Mouse (Mus musculus) limb, embryonic 13.5 days (tissue): ENCODE measurements around the gene Rere. TPM values are rescaled to one million over a fixed set of nuclear protein-coding genes. Genes with fewer than 3 reads are reported as not detected.

Experiments
- ATAC-seq: fragments of 200-750 bp; cut with Nextera tagmentation; 2 replicates; pipeline ENCODE4 v1.8.0; 2017; ENCODE audit warnings: low read depth, moderate number of reproducible peaks, moderate TSS enrichment; ENCODE audit not compliant: low FRiP score
- H3K27ac ChIP-seq: fragments of 300-500 bp; sonication (generic); 2 replicates; pipeline ENCODE4 v1.5.1; 2015; ENCODE audit warnings: inconsistent platforms, mild to moderate bottlenecking, moderate library complexity
- H3K27me3 ChIP-seq: fragments of 300-500 bp; sonication (generic); 2 replicates; pipeline ENCODE4 v1.6.1; 2015; ENCODE audit warnings: mild to moderate bottlenecking, inconsistent platforms
- H3K36me3 ChIP-seq: fragments of 300-500 bp; sonication (generic); 2 replicates; pipeline ENCODE4 v1.6.1; 2015; ENCODE audit warnings: inconsistent platforms, mild to moderate bottlenecking, moderate library complexity
- H3K4me1 ChIP-seq: fragments of 300-500 bp; sonication (generic); 2 replicates; pipeline ENCODE4 v1.6.1; 2015; ENCODE audit warnings: inconsistent platforms
- H3K4me2 ChIP-seq: fragments of 300-500 bp; sonication (generic); replicated peaks from 2 replicates; pipeline ENCODE4 v1.6.1; 2015; ENCODE audit warnings: inconsistent platforms, mild to moderate bottlenecking, moderate library complexity
- H3K4me3 ChIP-seq: fragments of 300-500 bp; sonication (generic); 2 replicates; pipeline ENCODE4 v1.5.1; 2015; ENCODE audit warnings: moderate library complexity, mild to moderate bottlenecking, inconsistent platforms
- H3K9ac ChIP-seq: fragments of 300-500 bp; sonication (generic); 2 replicates; pipeline ENCODE4 v1.6.1; 2015; ENCODE audit warnings: mild to moderate bottlenecking, inconsistent platforms
- H3K9me3 ChIP-seq: fragments of 300-500 bp; sonication (generic); 2 replicates; pipeline ENCODE4 v1.6.1; 2016; ENCODE audit warnings: inconsistent platforms
- WGBS: fragments of 180-500 bp; shearing (Covaris S2); methylation state at CpG from one replicate; pipeline ENCODE4 v1.1.7; 2015; 5-methylcytosine and 5-hydroxymethylcytosine counted together
- polyA plus RNA-seq: library from polyadenylated mRNA; unstranded; fragments of >200 nt; fragmentation: Nextera tagmentation; extraction: Ambion mirVana; gene quantifications from 2 replicates; pipeline ENCODE4 v1.2.1, GENCODE M21; 2015

Rere gene
- polyA plus RNA-seq, 1 experiment from 2014 or later = 24.2 TPM

GRCm38 (mm10) chr4:150426880-150427476 lies 145.5 kb downstream of the Rere start:
- no peak overlapping the region for H3K27ac ChIP-seq
- peaks cover 16% of the 10 kb centered on the region for H3K36me3 ChIP-seq
- 65% methylated on average over 5 of the region's 5 CpGs for WGBS

GRCm38 (mm10) chr4:150428762-150429161 lies 147.3 kb downstream of the Rere start:
- peaks cover 20% of the 10 kb centered on the region for H3K36me3 ChIP-seq
- H3K27ac ChIP-seq = no peak overlapping the region
- H3K4me3 ChIP-seq = no peak overlapping the region
- H3K27me3 ChIP-seq = no peaks in the 10 kb centered on the region
- WGBS = 90% methylated on average over 4 of the region's 4 CpGs
- no peak for ATAC-seq
- H3K9me3 ChIP-seq = no peaks in the 10 kb centered on the region
- peaks cover 25% of the 10 kb centered on the region for H3K4me1 ChIP-seq
- H3K9ac ChIP-seq = no peak overlapping the region
- no peak overlapping the region for H3K4me2 ChIP-seq

More at GRCm38 (mm10) chr4:150426880-150427476, 145.5 kb downstream of the Rere start:
- no peak overlapping the region for H3K4me2 ChIP-seq
- ATAC-seq = no peak
- H3K9ac ChIP-seq = no peak overlapping the region
- H3K4me1 ChIP-seq = peaks cover 23% of the 10 kb centered on the region
- H3K27me3 ChIP-seq = no peaks in the 10 kb centered on the region
- H3K9me3 ChIP-seq = no peaks in the 10 kb centered on the region
- no peak overlapping the region for H3K4me3 ChIP-seq

GRCm38 (mm10) chr4:150433827-150434574 lies 152.6 kb downstream of the Rere start:
- peak; percentile 28; the same call in 1 of the 2 replicates for ATAC-seq
- Histone ChIP-seq H3K4me2 (no peak overlapping the region), H3K4me3 (no peak overlapping the region), H3K27ac (no peak overlapping the region), H3K9ac (no peak overlapping the region), H3K4me1 (peaks cover 14% of the 10 kb centered on the region), H3K9me3 (no peaks in the 10 kb centered on the region), H3K27me3 (no peaks in the 10 kb centered on the region), H3K36me3 (peaks cover 21% of the 10 kb centered on the region)
- WGBS = 88% methylated on average over 5 of the region's 5 CpGs

- peaks cover 24% of the 10 kb centered on the region for H3K4me1 ChIP-seq
- peaks cover 24% of the 10 kb centered on the region for H3K36me3 ChIP-seq
- 89% methylated on average over 5 of the region's 5 CpGs for WGBS
- H3K9ac ChIP-seq = no peak overlapping the region
- H3K9me3 ChIP-seq = no peaks in the 10 kb centered on the region
- H3K27me3 ChIP-seq = no peaks in the 10 kb centered on the region
- H3K4me2 ChIP-seq = no peak overlapping the region
- no peak overlapping the region for H3K27ac ChIP-seq
- no peak for ATAC-seq
- H3K4me3 ChIP-seq = no peak overlapping the region
Observed at GRCm38 (mm10) chr4:150435590-150435989, 154.1 kb downstream of the Rere start.

- WGBS = 76% methylated on average over 6 of the region's 6 CpGs
- Histone ChIP-seq H3K36me3 (peaks cover 19% of the 10 kb centered on the region), H3K27ac (no peak overlapping the region), H3K4me3 (no peak overlapping the region), H3K9ac (no peak overlapping the region), H3K4me2 (no peak overlapping the region), H3K9me3 (no peaks in the 10 kb centered on the region), H3K4me1 (peaks cover 21% of the 10 kb centered on the region), H3K27me3 (no peaks in the 10 kb centered on the region)
- ATAC-seq = no peak
Observed at GRCm38 (mm10) chr4:150438621-150439020, 157.2 kb downstream of the Rere start.

- H3K4me1 ChIP-seq = peaks cover 38% of the 10 kb centered on the region
- H3K27me3 ChIP-seq = no peaks in the 10 kb centered on the region
- peaks cover 15% of the 10 kb centered on the region for H3K36me3 ChIP-seq
- H3K9me3 ChIP-seq = no peaks in the 10 kb centered on the region
- no peak overlapping the region for H3K4me3 ChIP-seq
- H3K4me2 ChIP-seq = no peak overlapping the region
- H3K27ac ChIP-seq = no peak overlapping the region
- no peak overlapping the region for H3K9ac ChIP-seq
- 86% methylated on average over 10 of the region's 10 CpGs for WGBS
- no peak for ATAC-seq
Observed at GRCm38 (mm10) chr4:150441931-150442330, 160.5 kb downstream of the Rere start.

GRCm38 (mm10) chr4:150444068-150444467 lies 162.6 kb downstream of the Rere start:
- peaks cover 44% of the 10 kb centered on the region for H3K4me1 ChIP-seq
- H3K27ac ChIP-seq = no peak overlapping the region
- H3K27me3 ChIP-seq = no peaks in the 10 kb centered on the region
- WGBS = 87% methylated on average over 3 of the region's 3 CpGs
- no peak for ATAC-seq
- H3K4me2 ChIP-seq = no peak overlapping the region
- no peaks in the 10 kb centered on the region for H3K9me3 ChIP-seq
- H3K36me3 ChIP-seq = peaks cover 15% of the 10 kb centered on the region
- H3K4me3 ChIP-seq = no peak overlapping the region
- no peak overlapping the region for H3K9ac ChIP-seq

- H3K27ac ChIP-seq = no peak overlapping the region
- no peak overlapping the region for H3K9ac ChIP-seq
- 88% methylated on average over 4 of the region's 4 CpGs for WGBS
- H3K27me3 ChIP-seq = no peaks in the 10 kb centered on the region
- ATAC-seq = no peak
- H3K9me3 ChIP-seq = no peaks in the 10 kb centered on the region
- peaks cover 5% of the 10 kb centered on the region for H3K36me3 ChIP-seq
- no peak overlapping the region for H3K4me3 ChIP-seq
- peaks cover 39% of the 10 kb centered on the region for H3K4me1 ChIP-seq
- no peak overlapping the region for H3K4me2 ChIP-seq
Observed at GRCm38 (mm10) chr4:150446617-150447016, 165.2 kb downstream of the Rere start.

- Histone ChIP-seq H3K27ac (no peak overlapping the region), H3K9me3 (no peaks in the 10 kb centered on the region), H3K4me2 (no peak overlapping the region), H3K4me3 (no peak overlapping the region), H3K36me3 (no peaks in the 10 kb centered on the region; the same call in 1 of the 2 replicates), H3K27me3 (no peaks in the 10 kb centered on the region), H3K4me1 (peaks cover 48% of the 10 kb centered on the region), H3K9ac (no peak overlapping the region)
- 78% methylated on average over 3 of the region's 3 CpGs for WGBS
- ATAC-seq = no peak
Observed at GRCm38 (mm10) chr4:150447517-150447916, 166.1 kb downstream of the Rere start.

GRCm38 (mm10) chr4:150448433-150448832 lies 167.0 kb downstream of the Rere start:
- Histone ChIP-seq H3K4me1 (peaks cover 49% of the 10 kb centered on the region), H3K4me3 (no peak overlapping the region), H3K27me3 (no peaks in the 10 kb centered on the region), H3K27ac (no peak overlapping the region), H3K4me2 (no peak overlapping the region), H3K9me3 (no peaks in the 10 kb centered on the region), H3K36me3 (no peaks in the 10 kb centered on the region; the same call in 1 of the 2 replicates), H3K9ac (no peak overlapping the region)
- WGBS = 68% methylated on average over 1 of the region's 1 CpGs
- no peak for ATAC-seq

- H3K4me2 ChIP-seq = no peak overlapping the region
- no peaks in the 10 kb centered on the region for H3K27me3 ChIP-seq
- H3K4me3 ChIP-seq = no peak overlapping the region
- WGBS = 84% methylated on average over 6 of the region's 6 CpGs
- H3K36me3 ChIP-seq = no peaks in the 10 kb centered on the region; the same call in 1 of the 2 replicates
- ATAC-seq = no peak
- H3K27ac ChIP-seq = no peak overlapping the region
- H3K9me3 ChIP-seq = no peaks in the 10 kb centered on the region
- H3K4me1 ChIP-seq = peaks cover 58% of the 10 kb centered on the region
- H3K9ac ChIP-seq = no peak overlapping the region
Observed at GRCm38 (mm10) chr4:150450081-150450691, 168.7 kb downstream of the Rere start.

- Histone ChIP-seq H3K9ac (no peak overlapping the region), H3K27me3 (no peaks in the 10 kb centered on the region), H3K4me1 (peaks cover 51% of the 10 kb centered on the region), H3K4me2 (no peak overlapping the region), H3K9me3 (no peaks in the 10 kb centered on the region), H3K4me3 (no peak overlapping the region), H3K36me3 (no peaks in the 10 kb centered on the region), H3K27ac (no peak overlapping the region)
- no peak for ATAC-seq
- WGBS = 47% methylated on average over 11 of the region's 11 CpGs
Observed at GRCm38 (mm10) chr4:150452155-150452847, 170.9 kb downstream of the Rere start.
